Mouse (Mus musculus) cerebellum, adult 18-20 months (tissue): ENCODE measurements around the gene Gm28374.
A peak's percentile ranks its signal among the peaks of the same experiment; 100 is the strongest.

Source experiments
- DNase-seq, 2 experiments: peaks; one replicate each; pipeline ENCODE4 v3.0.0; 2021

The Gm28374 gene

GRCm38 (mm10) chr19:6084478-6085248, 2.6 kb upstream of the Gm28374 start, which contains the start of the genes Zfpl1 and Cdca5:
Gene Zfpl1, minus strand, starts transcription at chr19:6084956.
Gene Cdca5, plus strand, starts transcription at chr19:6084983.
- DNase-seq, result peak; percentile 97 to 99

DNA sequence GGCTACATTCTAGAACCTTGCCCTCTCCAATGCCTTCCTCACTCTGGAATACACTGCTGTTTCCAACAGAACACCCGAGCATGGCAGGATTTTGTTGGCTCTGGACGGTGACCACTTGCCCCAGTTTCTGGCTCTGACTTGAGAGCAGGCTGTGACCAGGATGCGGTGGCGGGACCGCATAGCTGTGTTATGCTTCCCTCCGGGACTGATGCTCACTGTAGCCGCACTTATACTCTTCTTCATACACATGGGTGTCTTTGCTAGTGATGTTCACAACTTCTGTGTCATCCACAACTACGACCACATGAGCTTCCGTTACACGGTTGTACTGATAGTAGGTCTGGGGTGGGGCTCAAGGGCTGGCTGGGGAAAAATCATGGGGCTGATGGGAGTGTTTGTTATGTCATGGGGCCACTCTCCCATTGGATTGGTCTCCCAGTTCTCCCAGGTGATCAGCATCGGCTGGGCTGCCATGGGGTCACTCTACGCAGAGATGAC, 2.0 kb downstream of the Gm28374 start, which contains the start of gene Tmem262:
Gene Tmem262 (plus strand): TSS at position 51 of the 498 bp plus-strand sequence.
- DNase-seq, result no peak

GRCm38 (mm10) chr19:6076564-6077393, 5.3 kb downstream of the Gm28374 start, which contains the start of gene Vps51:
Gene Vps51, minus strand, starts transcription at chr19:6077231.
- DNase-seq, result peak; percentile 85 to 88

DNA sequence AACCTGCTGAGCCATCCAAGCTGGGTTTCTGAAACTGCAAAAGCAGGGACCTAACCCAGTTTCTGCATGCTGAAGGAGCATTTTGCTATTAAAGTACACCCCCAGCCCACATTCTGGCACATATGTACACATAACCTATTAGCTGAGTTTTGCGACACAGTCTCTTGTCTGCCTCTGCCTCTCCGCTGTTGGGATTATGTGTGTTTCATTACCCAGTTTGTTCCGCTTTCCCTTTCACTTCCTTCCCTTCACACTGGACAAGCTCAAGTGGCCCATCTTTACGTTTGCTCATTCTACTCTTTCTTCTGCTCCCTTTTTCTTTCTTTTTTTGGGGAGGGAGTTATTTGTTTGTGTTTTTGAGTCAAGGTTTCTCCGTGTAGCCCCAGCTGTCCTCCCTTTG, 8.2 kb downstream of the Gm28374 start:
- DNase-seq, result no peak

- DNase-seq, result no peak
Measured at GRCm38 (mm10) chr19:6071261-6071660, 10.8 kb downstream of the Gm28374 start.

GRCm38 (mm10) chr19:6070571-6071250, 11.3 kb downstream of the Gm28374 start:
- no peak for DNase-seq

GRCm38 (mm10) chr19:6069851-6070250, 12.2 kb downstream of the Gm28374 start:
- no peak for DNase-seq

- DNase-seq, result no peak
Measured at GRCm38 (mm10) chr19:6068951-6069350, 13.1 kb downstream of the Gm28374 start.

- DNase-seq, result peak; percentile 85 to 88
Measured at GRCm38 (mm10) chr19:6067724-6068415, 14.2 kb downstream of the Gm28374 start, which contains the start of gene Tm7sf2. Gene Tm7sf2, minus strand, starts transcription at chr19:6068373.

- peak; percentile 91 to 93 for DNase-seq
Measured at GRCm38 (mm10) chr19:6067011-6067723, 14.9 kb downstream of the Gm28374 start.

GRCm38 (mm10) chr19:6066571-6066970, 15.5 kb downstream of the Gm28374 start:
- DNase-seq, result no peak

GRCm38 (mm10) chr19:6063081-6063480, 19.0 kb downstream of the Gm28374 start:
- no peak for DNase-seq

GRCm38 (mm10) chr19:6062418-6062817, 19.6 kb downstream of the Gm28374 start:
- no peak for DNase-seq

DNA sequence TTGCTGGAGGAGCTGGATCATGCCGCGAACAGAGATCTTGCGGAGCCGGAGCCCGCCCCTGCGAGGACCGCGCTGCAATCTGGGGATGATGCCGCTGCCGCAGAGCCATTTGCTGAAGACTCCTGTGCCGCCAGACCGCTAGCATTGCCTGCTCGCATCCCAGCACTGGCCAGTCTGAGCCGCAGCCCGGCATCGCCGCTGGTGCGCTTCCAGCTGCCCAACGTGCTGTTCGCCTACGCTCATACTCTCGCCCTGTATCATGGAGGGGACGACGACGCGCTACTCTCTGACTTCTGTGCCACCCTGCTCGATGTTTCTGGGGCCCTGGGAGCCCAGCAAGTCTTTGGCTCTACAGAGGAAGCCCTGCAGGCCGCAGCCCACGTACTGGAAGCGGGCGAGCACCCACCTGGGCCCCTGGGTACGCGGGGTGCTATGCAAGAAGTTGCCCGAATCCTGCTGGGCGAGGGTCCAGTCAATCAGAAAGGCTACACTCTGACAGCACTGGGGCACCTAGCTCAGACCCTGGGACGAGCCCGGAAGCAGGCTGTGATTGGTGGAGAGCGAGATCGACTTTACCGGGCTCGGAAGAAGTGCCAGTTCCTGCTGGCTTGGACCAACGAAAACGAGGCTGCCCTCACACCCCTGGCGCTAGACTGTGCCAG, 20.3 kb downstream of the Gm28374 start:
- peak; percentile 30 to 53 for DNase-seq

DNA sequence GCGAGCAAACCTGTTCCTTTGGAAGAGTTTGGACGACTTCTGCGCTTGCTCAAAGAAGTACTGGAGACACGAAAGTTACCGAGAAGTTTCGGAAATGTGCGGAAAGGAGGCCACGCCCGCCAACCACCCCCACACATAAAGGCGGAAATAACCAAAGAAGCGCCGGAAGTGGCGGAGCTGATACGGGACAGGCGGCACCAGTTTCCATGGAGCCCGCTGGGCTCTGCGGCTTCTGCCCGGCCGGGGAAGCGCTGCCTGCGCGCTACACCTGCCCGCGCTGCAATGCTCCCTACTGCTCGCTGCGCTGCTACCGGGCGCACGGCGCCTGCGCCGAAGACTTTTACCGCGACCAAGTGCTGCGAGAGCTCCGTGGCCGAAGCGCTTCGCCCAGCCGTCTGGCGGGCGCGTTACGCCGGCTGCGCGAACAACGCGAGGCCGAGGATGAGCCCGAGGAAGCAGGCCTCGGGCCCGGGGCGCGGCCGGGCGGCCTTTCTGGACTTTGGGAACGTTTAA, 21.0 kb downstream of the Gm28374 start, which contains the start of gene Znhit2:
Gene Znhit2 (plus strand): TSS at position 172 of the 513 bp plus-strand sequence.
- DNase-seq, result peak; percentile 88 to 91

- DNase-seq, result peak in 1 of 2 experiments; percentile 7
Measured at GRCm38 (mm10) chr19:6058966-6059365, 23.1 kb downstream of the Gm28374 start.

- no peak for DNase-seq
Measured at GRCm38 (mm10) chr19:6058513-6058912, 23.5 kb downstream of the Gm28374 start.

DNA sequence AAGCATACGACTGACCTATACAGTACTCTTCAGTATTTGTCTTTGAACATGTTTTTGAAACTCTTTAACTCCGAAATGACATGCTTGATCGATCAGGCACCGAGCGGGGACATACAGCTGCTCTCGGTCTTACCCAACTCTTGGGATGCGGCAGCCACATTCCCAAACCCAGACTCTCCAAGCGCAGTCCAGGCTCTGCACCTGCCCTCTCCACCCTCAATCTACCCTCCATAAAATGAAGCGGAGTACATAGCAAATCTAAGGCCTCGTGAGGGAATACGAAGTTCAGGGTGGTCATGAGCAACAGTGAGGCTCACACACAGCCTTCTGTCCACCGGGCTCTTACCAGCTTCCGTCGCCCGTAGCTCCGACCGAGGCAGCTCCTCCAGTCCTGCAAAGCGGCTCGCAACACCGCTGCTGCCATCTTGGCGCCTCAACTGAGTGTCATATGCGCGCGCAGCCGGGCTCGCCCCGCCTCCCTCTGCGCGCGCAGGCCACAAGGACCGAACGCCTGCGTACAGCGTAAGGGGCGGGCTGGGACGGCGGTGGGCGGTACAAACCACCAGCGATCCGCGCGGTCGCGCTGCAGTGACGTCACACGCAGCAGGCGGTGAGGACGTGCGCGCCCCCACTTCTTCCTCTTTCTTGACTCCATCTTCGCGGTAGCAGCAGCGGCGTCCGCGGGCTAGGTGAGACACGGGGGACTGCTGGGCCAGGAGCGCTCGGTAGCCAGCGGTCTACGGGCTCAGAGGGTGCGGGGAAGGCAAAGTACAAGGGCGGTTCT, 24.6 kb downstream of the Gm28374 start, which contains the start of the genes Mrpl49 and Fau:
Gene Mrpl49 (minus strand): TSS at position 473 of the 784 bp plus-strand sequence.
Gene Fau (plus strand): TSS at position 532 of the 784 bp plus-strand sequence.
- peak; percentile 97 to 99 for DNase-seq

DNA sequence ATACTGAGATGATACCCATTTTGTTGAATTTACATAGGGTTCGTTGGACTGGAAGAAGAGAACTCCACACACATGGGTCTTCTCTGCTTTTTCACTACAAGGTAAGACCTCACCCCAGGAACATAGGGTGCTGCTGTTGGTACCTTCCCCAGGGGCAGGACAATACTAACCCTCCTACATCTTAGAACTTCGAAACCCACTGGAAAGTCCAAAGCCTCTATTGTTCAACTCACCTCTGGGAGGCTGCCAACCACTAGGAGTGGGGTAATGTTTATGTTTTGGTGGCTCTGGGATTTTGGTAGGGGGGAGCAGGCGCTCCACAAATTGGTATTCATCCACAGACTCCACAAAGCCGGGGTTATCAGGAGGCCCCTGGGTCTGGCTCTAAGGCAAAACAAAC, 25.4 kb downstream of the Gm28374 start:
- DNase-seq, result peak; percentile 21 to 25
